In genomic region chr6:51863508-51863907, GRCm38 (mm10) we compare ENCODE assay signal across 29 mouse cellular contexts.
DNase-seq lines count a peak whose midpoint lies in the region; ATAC-seq and TF ChIP-seq lines count a peak whose summit lies in the region.
"Had no signal": no experiment of that assay in that cellular context is flagged by ENCODE, and none has a peak within 500 bp of the region (broad histone marks: within the 10 kb centered on the region; RNA-seq: fewer than 3 reads in every experiment).

No protein-coding gene starts in this region.

- H3K9me3 ChIP-seq in hindbrain, embryonic 13.5 days: no peaks in the 10 kb centered on the region
- no peaks in the 10 kb centered on the region for H3K9me3 ChIP-seq in hindbrain, embryonic 12.5 days (replicated peaks)
- no peaks in the 10 kb centered on the region for H3K9me3 ChIP-seq in liver, postnatal 0 days (ENCODE audit: low read length)
- no peaks in the 10 kb centered on the region for H3K9me3 ChIP-seq in lung, postnatal 0 days (ENCODE audit: low read length)
- H3K9me3 ChIP-seq: embryonic facial prominence, embryonic 10.5 days; embryonic facial prominence, embryonic 13.5 days; forebrain, embryonic 12.5 days; forebrain, embryonic 15.5 days; heart, embryonic 15.5 days had no signal

- WGBS in hindbrain, embryonic 13.5 days: 71% methylated on average over 4 of the region's 4 CpGs
- WGBS in hindbrain, embryonic 12.5 days: 85% methylated on average over 4 of the region's 4 CpGs
- 29% methylated on average over 4 of the region's 4 CpGs for WGBS in liver, adult 2 months
- WGBS in liver, postnatal 0 days (ENCODE audit: insufficient replicate concordance): 66% methylated on average over 4 of the region's 4 CpGs
- WGBS in lung, postnatal 0 days: 52% methylated on average over 4 of the region's 4 CpGs
- 56% methylated on average over 4 of the region's 4 CpGs for WGBS in lung, adult 2 months

- H3K4me3 ChIP-seq in hindbrain, embryonic 13.5 days: no peak overlapping the region
- no peak overlapping the region for H3K4me3 ChIP-seq in hindbrain, embryonic 12.5 days
- H3K4me3 ChIP-seq in liver, adult 2 months (ENCODE audit: insufficient read depth, low read depth, low read length): no peak overlapping the region
- no peak overlapping the region for H3K4me3 ChIP-seq in liver, postnatal 0 days (ENCODE audit: low read depth, low read length)
- H3K4me3 ChIP-seq in lung, postnatal 0 days (ENCODE audit: low read depth, low read length): no peak overlapping the region
- no peak overlapping the region for H3K4me3 ChIP-seq in lung, adult 2 months (replicated peaks; ENCODE audit: extremely low read depth, low read depth, low read length)
- H3K4me3 ChIP-seq: embryonic facial prominence, embryonic 10.5 days; embryonic facial prominence, embryonic 13.5 days; erythroblast, embryonic 14.5 days; forebrain, embryonic 12.5 days; forebrain, embryonic 15.5 days; heart, embryonic 15.5 days had no signal

- no peaks in the 10 kb centered on the region for H3K79me2 ChIP-seq in liver, adult 2 months (ENCODE audit: control insufficient read depth, insufficient read depth, low read length)

- no peak overlapping the region for H3K9ac ChIP-seq in hindbrain, embryonic 13.5 days
- no peak overlapping the region for H3K9ac ChIP-seq in hindbrain, embryonic 12.5 days
- H3K9ac ChIP-seq in liver, adult 2 months (ENCODE audit: low read depth, low read length): no peak overlapping the region
- H3K9ac ChIP-seq in liver, postnatal 0 days (replicated peaks): no peak overlapping the region
- no peak overlapping the region for H3K9ac ChIP-seq in lung, postnatal 0 days (replicated peaks; ENCODE audit: low read depth)
- H3K9ac ChIP-seq: embryonic facial prominence, embryonic 13.5 days; forebrain, embryonic 12.5 days; forebrain, embryonic 15.5 days; heart, embryonic 15.5 days had no signal

- H3K27ac ChIP-seq in hindbrain, embryonic 13.5 days: peak overlapping the region; percentile 67
- H3K27ac ChIP-seq in hindbrain, embryonic 12.5 days: no peak overlapping the region
- no peak overlapping the region for H3K27ac ChIP-seq in liver, adult 2 months (replicated peaks; ENCODE audit: insufficient read depth, low read depth, low read length)
- H3K27ac ChIP-seq in liver, postnatal 0 days (ENCODE audit: low read depth): no peak overlapping the region
- H3K27ac ChIP-seq in lung, postnatal 0 days (ENCODE audit: low read length): no peak overlapping the region
- H3K27ac ChIP-seq: embryonic facial prominence, embryonic 10.5 days; embryonic facial prominence, embryonic 13.5 days; forebrain, embryonic 12.5 days; forebrain, embryonic 15.5 days; heart, embryonic 15.5 days; hindbrain, postnatal 0 days had no signal

- H3K27me3 ChIP-seq in hindbrain, embryonic 13.5 days: 0 out of 2 replicates have a peak, but pooled peaks cover 3% of the 10 kb centered on the region
- no peaks in the 10 kb centered on the region; the same call in 1 of the 2 replicates for H3K27me3 ChIP-seq in hindbrain, embryonic 12.5 days
- no peaks in the 10 kb centered on the region for H3K27me3 ChIP-seq in liver, adult 2 months (ENCODE audit: control insufficient read depth, insufficient read depth, low read length)
- no peaks in the 10 kb centered on the region for H3K27me3 ChIP-seq in liver, postnatal 0 days (ENCODE audit: insufficient read depth, low read length)
- no peaks in the 10 kb centered on the region for H3K27me3 ChIP-seq in lung, postnatal 0 days (replicated peaks; ENCODE audit: insufficient read depth, low read length)
- H3K27me3 ChIP-seq: heart, embryonic 15.5 days had no signal

- no peak for TF ChIP-seq POLR2A in liver, adult 2 months (IDR thresholded peaks at IDR 0.05; ENCODE audit: extremely low read depth, insufficient read depth, low read length)
- TF ChIP-seq POLR2A in lung, adult 2 months (IDR thresholded peaks at IDR 0.05; ENCODE audit: borderline replicate concordance, extremely low read depth, low read depth, low read length): no peak

- no peaks in the 10 kb centered on the region for H3K36me3 ChIP-seq in hindbrain, embryonic 13.5 days
- no peaks in the 10 kb centered on the region for H3K36me3 ChIP-seq in hindbrain, embryonic 12.5 days
- peaks cover 3% of the 10 kb centered on the region; the same call in 1 of the 2 replicates for H3K36me3 ChIP-seq in liver, adult 2 months (ENCODE audit: control insufficient read depth, insufficient read depth, low read length)
- 0 out of 2 replicates have a peak, but pooled peaks cover 3% of the 10 kb centered on the region for H3K36me3 ChIP-seq in liver, postnatal 0 days (replicated peaks; ENCODE audit: insufficient read depth, low read length)
- no peaks in the 10 kb centered on the region for H3K36me3 ChIP-seq in lung, postnatal 0 days (ENCODE audit: insufficient read depth, low read length)
- H3K36me3 ChIP-seq: embryonic facial prominence, embryonic 10.5 days; embryonic facial prominence, embryonic 13.5 days; forebrain, embryonic 12.5 days; forebrain, embryonic 15.5 days; heart, embryonic 15.5 days had no signal

- H3K4me2 ChIP-seq in hindbrain, embryonic 13.5 days: no peak overlapping the region
- H3K4me2 ChIP-seq in hindbrain, embryonic 12.5 days (replicated peaks): no peak overlapping the region
- no peak overlapping the region for H3K4me2 ChIP-seq in liver, postnatal 0 days (ENCODE audit: low read depth, low read length)
- H3K4me2 ChIP-seq in lung, postnatal 0 days (replicated peaks; ENCODE audit: low read depth, low read length): no peak overlapping the region
- H3K4me2 ChIP-seq: embryonic facial prominence, embryonic 13.5 days; forebrain, embryonic 12.5 days; forebrain, embryonic 15.5 days; heart, embryonic 15.5 days had no signal

- H3K4me1 ChIP-seq in hindbrain, embryonic 13.5 days (replicated peaks): peaks cover 21% of the 10 kb centered on the region
- H3K4me1 ChIP-seq in hindbrain, embryonic 12.5 days: no peaks in the 10 kb centered on the region
- peaks cover 5% of the 10 kb centered on the region; the same call in 1 of the 2 replicates for H3K4me1 ChIP-seq in liver, adult 2 months (ENCODE audit: control insufficient read depth, insufficient read depth, low read length)
- H3K4me1 ChIP-seq in liver, postnatal 0 days (ENCODE audit: insufficient read depth): no peaks in the 10 kb centered on the region
- H3K4me1 ChIP-seq in lung, postnatal 0 days (ENCODE audit: insufficient read depth, low read depth, low read length): no peaks in the 10 kb centered on the region
- H3K4me1 ChIP-seq in lung, adult 2 months (ENCODE audit: control insufficient read depth, insufficient read depth, low read length): no peaks in the 10 kb centered on the region; the same call in 1 of the 2 replicates
- H3K4me1 ChIP-seq: embryonic facial prominence, embryonic 10.5 days; forebrain, embryonic 12.5 days; forebrain, embryonic 15.5 days had no signal

- no peak for TF ChIP-seq EP300 in liver, postnatal 0 days (IDR thresholded peaks at IDR 0.05; ENCODE audit: low read depth)
- TF ChIP-seq EP300 in lung, postnatal 0 days (IDR thresholded peaks at IDR 0.05): no peak

- TF ChIP-seq CTCF in liver, adult 2 months (IDR thresholded peaks at IDR 0.05; ENCODE audit: low read depth, low read length): no peak
- TF ChIP-seq CTCF in liver, postnatal 0 days (IDR thresholded peaks at IDR 0.05; ENCODE audit: low read depth): no peak
- TF ChIP-seq CTCF in lung, postnatal 0 days (IDR thresholded peaks at IDR 0.05): no peak
- no peak for TF ChIP-seq CTCF in lung, adult 2 months (IDR thresholded peaks at IDR 0.05; ENCODE audit: insufficient read depth, low read length)

- no peak for ATAC-seq in hindbrain, embryonic 13.5 days (ENCODE audit: low FRiP score)
- ATAC-seq in hindbrain, embryonic 12.5 days (ENCODE audit: low FRiP score): no peak
- ATAC-seq in liver, postnatal 0 days: no peak
- no peak for ATAC-seq in lung, postnatal 0 days
- ATAC-seq: activated CD4-positive, CD25-positive, alpha-beta regulatory T cell, adult 4 months; CD4-positive, CD25-positive, alpha-beta regulatory T cell, adult 4 months; forebrain, embryonic 15.5 days; hindbrain, postnatal 0 days; inflammation-experienced regulatory T-cells, adult 6 months had no signal

- peak; percentile 75 for DNase-seq in liver, adult 2 months (ENCODE audit: extremely low read depth, low read depth, low spot score)
- DNase-seq in liver, postnatal 0 days: no peak
- peak; percentile 55 for DNase-seq in lung, postnatal 0 days (ENCODE audit: low spot score)
- DNase-seq in lung, adult 2 months: no peak
- DNase-seq in NIH3T3 (ENCODE audit: low read depth): peak; percentile 25
- DNase-seq in left cerebral cortex, adult 11 months (ENCODE audit: low spot score): no peak
- DNase-seq: adrenal gland, adult 8-10 months; adrenal gland, postnatal 25 days; cerebellum, adult 11-12 months; cerebellum, adult 8-10 months; cerebellum, postnatal 10 days; cerebellum, postnatal 36 days; embryo, embryonic 11 days; gastrocnemius, postnatal 25 days; heart, adult 18-20 months; heart, postnatal 14 days; heart, postnatal 4 days had no signal

Comparison
In these comparisons a context has a peak if more than half of its experiments do, and no peak if none do; other contexts are left out.
1. DNase-seq: peak in liver, adult 2 months (single experiment), lung, postnatal 0 days (single experiment) and NIH3T3 (single experiment); none in liver, postnatal 0 days (single experiment), lung, adult 2 months (single experiment) and left cerebral cortex, adult 11 months (single experiment).